ENCODE assay signal across 26 mouse cellular contexts in genomic region chrX:70871209-70871608, GRCm38 (mm10).
A peak's percentile ranks its signal among the peaks of the same experiment; 100 is the strongest.
DNase-seq lines count a peak whose midpoint lies in the region; ATAC-seq and TF ChIP-seq lines count a peak whose summit lies in the region.
"Had no signal": no experiment of that assay in that cellular context is flagged by ENCODE, and none has a peak within 500 bp of the region (broad histone marks: within the 10 kb centered on the region; RNA-seq: fewer than 3 reads in every experiment).

No protein-coding gene starts in this region.

- H3K4me1 ChIP-seq in kidney, embryonic 15.5 days = no peaks in the 10 kb centered on the region
- H3K4me1 ChIP-seq in lung, postnatal 0 days (ENCODE audit: insufficient read depth, low read depth, low read length) = no peaks in the 10 kb centered on the region
- H3K4me1 ChIP-seq: embryonic facial prominence, embryonic 10.5 days; embryonic facial prominence, embryonic 13.5 days; forebrain, embryonic 12.5 days; forebrain, embryonic 15.5 days; heart, embryonic 10.5 days; hindbrain, embryonic 13.5 days had no signal

- WGBS in kidney, embryonic 15.5 days = 54% methylated on average over 1 of the region's 1 CpGs
- 55% methylated on average over 1 of the region's 1 CpGs for WGBS in lung, postnatal 0 days

- H3K4me2 ChIP-seq in kidney, embryonic 15.5 days = no peak overlapping the region
- no peak overlapping the region for H3K4me2 ChIP-seq in lung, postnatal 0 days (replicated peaks; ENCODE audit: low read depth, low read length)
- H3K4me2 ChIP-seq: embryonic facial prominence, embryonic 13.5 days; forebrain, embryonic 12.5 days; forebrain, embryonic 15.5 days; hindbrain, embryonic 13.5 days had no signal

- H3K27ac ChIP-seq in kidney, embryonic 15.5 days = peak overlapping the region; percentile 22; the same call in 1 of the 2 replicates
- no peak overlapping the region for H3K27ac ChIP-seq in lung, postnatal 0 days (ENCODE audit: low read length)
- H3K27ac ChIP-seq: embryonic facial prominence, embryonic 10.5 days; embryonic facial prominence, embryonic 13.5 days; forebrain, embryonic 12.5 days; forebrain, embryonic 15.5 days; heart, adult 2 months; heart, embryonic 10.5 days; hindbrain, embryonic 13.5 days had no signal

- peak; percentile 40; the same call in 1 of the 2 replicates for TF ChIP-seq EP300 in lung, postnatal 0 days (IDR thresholded peaks at IDR 0.05)

- H3K9me3 ChIP-seq in kidney, embryonic 15.5 days (replicated peaks) = no peaks in the 10 kb centered on the region
- H3K9me3 ChIP-seq in lung, postnatal 0 days (ENCODE audit: low read length) = no peaks in the 10 kb centered on the region
- H3K9me3 ChIP-seq: embryonic facial prominence, embryonic 10.5 days; embryonic facial prominence, embryonic 13.5 days; forebrain, embryonic 12.5 days; forebrain, embryonic 15.5 days; heart, embryonic 10.5 days; hindbrain, embryonic 13.5 days had no signal

- H3K4me3 ChIP-seq in kidney, embryonic 15.5 days (replicated peaks) = no peak overlapping the region
- no peak overlapping the region for H3K4me3 ChIP-seq in lung, postnatal 0 days (ENCODE audit: low read depth, low read length)
- H3K4me3 ChIP-seq: embryonic facial prominence, embryonic 10.5 days; embryonic facial prominence, embryonic 13.5 days; erythroblast, embryonic 14.5 days; forebrain, embryonic 12.5 days; forebrain, embryonic 15.5 days; heart, adult 2 months; heart, embryonic 10.5 days; hindbrain, embryonic 13.5 days had no signal

- H3K27me3 ChIP-seq in kidney, embryonic 15.5 days = peaks cover 3% of the 10 kb centered on the region; the same call in 1 of the 2 replicates
- H3K27me3 ChIP-seq in lung, postnatal 0 days (replicated peaks; ENCODE audit: insufficient read depth, low read length) = no peaks in the 10 kb centered on the region
- H3K27me3 ChIP-seq: embryonic facial prominence, embryonic 13.5 days; forebrain, embryonic 12.5 days; forebrain, embryonic 15.5 days; hindbrain, embryonic 13.5 days had no signal

- no peak overlapping the region for H3K9ac ChIP-seq in kidney, embryonic 15.5 days
- H3K9ac ChIP-seq in lung, postnatal 0 days (replicated peaks; ENCODE audit: low read depth) = no peak overlapping the region
- H3K9ac ChIP-seq: embryonic facial prominence, embryonic 13.5 days; forebrain, embryonic 12.5 days; forebrain, embryonic 15.5 days; hindbrain, embryonic 13.5 days had no signal

- TF ChIP-seq CTCF in lung, postnatal 0 days (IDR thresholded peaks at IDR 0.05) = no peak

- ATAC-seq in kidney, embryonic 15.5 days (replicated peaks; ENCODE audit: low FRiP score) = no peak
- peak; percentile 70 for ATAC-seq in lung, postnatal 0 days
- ATAC-seq: activated CD4-positive, CD25-positive, alpha-beta regulatory T cell, adult 4 months; CD4-positive, CD25-positive, alpha-beta regulatory T cell, adult 4 months; forebrain, embryonic 15.5 days had no signal

- DNase-seq in kidney, adult 9 months = no peak
- DNase-seq in kidney, postnatal 14 days = peak; percentile 8
- no peak for DNase-seq in kidney, postnatal 25 days
- peak; percentile 55 for DNase-seq in lung, postnatal 0 days (ENCODE audit: low spot score)
- DNase-seq in lung, postnatal 4 days = no peak
- DNase-seq in lung, postnatal 36 days = peak; percentile 18
- no peak for DNase-seq in right cerebral cortex, postnatal 10 days (ENCODE audit: low spot score in 2 of 2)
- DNase-seq: adrenal gland, adult 8-10 months; adrenal gland, postnatal 25 days; cerebellum, adult 11-12 months; cerebellum, adult 8-10 months; cerebellum, postnatal 10 days; cerebellum, postnatal 36 days; embryo, embryonic 11 days; gastrocnemius, postnatal 25 days; heart, adult 2 months had no signal

- H3K36me3 ChIP-seq in kidney, embryonic 15.5 days = no peaks in the 10 kb centered on the region
- no peaks in the 10 kb centered on the region for H3K36me3 ChIP-seq in lung, postnatal 0 days (ENCODE audit: insufficient read depth, low read length)
- H3K36me3 ChIP-seq: embryonic facial prominence, embryonic 10.5 days; embryonic facial prominence, embryonic 13.5 days; forebrain, embryonic 12.5 days; forebrain, embryonic 15.5 days; heart, embryonic 10.5 days; hindbrain, embryonic 13.5 days had no signal

Comparison
In these comparisons a context has a peak if more than half of its experiments do, and no peak if none do; other contexts are left out.
1. DNase-seq: peak in kidney, postnatal 14 days (single experiment), lung, postnatal 0 days (single experiment) and lung, postnatal 36 days (single experiment); none in kidney, adult 9 months (single experiment), kidney, postnatal 25 days (0 of 2), lung, postnatal 4 days (0 of 2) and right cerebral cortex, postnatal 10 days (0 of 2).